Comparison of ENCODE assay signal across 29 mouse cellular contexts in genomic region chr12:33242679-33243078, GRCm38 (mm10).
DNase-seq lines count a peak whose midpoint lies in the region; ATAC-seq and TF ChIP-seq lines count a peak whose summit lies in the region.
"Had no signal": no experiment of that assay in that cellular context is flagged by ENCODE, and none has a peak within 500 bp of the region (broad histone marks: within the 10 kb centered on the region; RNA-seq: fewer than 3 reads in every experiment).

No protein-coding gene starts in this region.

- no peaks in the 10 kb centered on the region for H3K36me3 ChIP-seq in forebrain, postnatal 0 days (ENCODE audit: insufficient read depth)
- no peaks in the 10 kb centered on the region for H3K36me3 ChIP-seq in forebrain, embryonic 10.5 days (replicated peaks)
- H3K36me3 ChIP-seq in heart, embryonic 12.5 days, result no peaks in the 10 kb centered on the region
- no peaks in the 10 kb centered on the region for H3K36me3 ChIP-seq in midbrain, embryonic 13.5 days
- H3K36me3 ChIP-seq in midbrain, postnatal 0 days (ENCODE audit: insufficient read depth, low read length), result no peaks in the 10 kb centered on the region
- H3K36me3 ChIP-seq: embryonic facial prominence, embryonic 12.5 days; hindbrain, embryonic 10.5 days; intestine, embryonic 15.5 days; limb, embryonic 15.5 days; midbrain, embryonic 10.5 days had no signal

- DNase-seq in forebrain, postnatal 0 days, result no peak
- DNase-seq in forebrain, embryonic 10.5 days (ENCODE audit: extremely low spot score, low spot score), result no peak
- DNase-seq in heart, adult 18-20 months, result no peak
- no peak for DNase-seq in midbrain, postnatal 0 days (ENCODE audit: low spot score)
- peak; percentile 51 for DNase-seq in brain, adult 2 months (ENCODE audit: low read depth, low spot score)
- no peak for DNase-seq in left cerebral cortex, adult 9 months (ENCODE audit: low spot score in 2 of 2)
- DNase-seq: adrenal gland, postnatal 14 days; cerebellum, adult 11-12 months; cerebellum, adult 9-11 months; embryo, embryonic 11 days; gastrocnemius, postnatal 10 days; heart, postnatal 10 days; kidney, adult 2 months; kidney, postnatal 36 days; left cerebral cortex, postnatal 4 days; lung, adult 2 months; lung, postnatal 10 days; thymus, adult 2 months; thymus, postnatal 36 days had no signal

- H3K4me2 ChIP-seq in forebrain, postnatal 0 days (ENCODE audit: low read depth), result no peak overlapping the region
- H3K4me2 ChIP-seq in heart, embryonic 12.5 days, result no peak overlapping the region
- H3K4me2 ChIP-seq in midbrain, embryonic 13.5 days (replicated peaks), result no peak overlapping the region
- no peak overlapping the region for H3K4me2 ChIP-seq in midbrain, postnatal 0 days (ENCODE audit: low read depth, low read length, poor library complexity, severe bottlenecking)
- H3K4me2 ChIP-seq: embryonic facial prominence, embryonic 12.5 days; intestine, embryonic 15.5 days; limb, embryonic 15.5 days had no signal

- H3K9me3 ChIP-seq in forebrain, postnatal 0 days (ENCODE audit: low read length), result peaks cover 4% of the 10 kb centered on the region; the same call in 1 of the 2 replicates
- H3K9me3 ChIP-seq in forebrain, embryonic 10.5 days, result peaks cover 4% of the 10 kb centered on the region; the same call in 1 of the 2 replicates
- peaks cover 4% of the 10 kb centered on the region; the same call in 1 of the 2 replicates for H3K9me3 ChIP-seq in heart, embryonic 12.5 days (replicated peaks)
- no peaks in the 10 kb centered on the region for H3K9me3 ChIP-seq in midbrain, embryonic 13.5 days
- H3K9me3 ChIP-seq in midbrain, postnatal 0 days (ENCODE audit: low read length), result no peaks in the 10 kb centered on the region
- H3K9me3 ChIP-seq: hindbrain, embryonic 10.5 days; intestine, embryonic 15.5 days; limb, embryonic 15.5 days; midbrain, embryonic 10.5 days had no signal

- no peak overlapping the region for H3K4me3 ChIP-seq in forebrain, postnatal 0 days (ENCODE audit: low read depth, low read length)
- no peak overlapping the region for H3K4me3 ChIP-seq in forebrain, embryonic 10.5 days
- H3K4me3 ChIP-seq in heart, embryonic 12.5 days, result no peak overlapping the region
- no peak overlapping the region for H3K4me3 ChIP-seq in midbrain, embryonic 13.5 days (replicated peaks)
- H3K4me3 ChIP-seq in midbrain, postnatal 0 days (ENCODE audit: low read depth, low read length), result no peak overlapping the region
- H3K4me3 ChIP-seq: embryonic facial prominence, embryonic 12.5 days; hindbrain, embryonic 10.5 days; intestine, embryonic 15.5 days; limb, embryonic 15.5 days; midbrain, embryonic 10.5 days had no signal

- H3K27me3 ChIP-seq in forebrain, postnatal 0 days (ENCODE audit: insufficient read depth, low read length), result no peaks in the 10 kb centered on the region
- no peaks in the 10 kb centered on the region for H3K27me3 ChIP-seq in forebrain, embryonic 10.5 days (ENCODE audit: poor library complexity, severe bottlenecking)
- H3K27me3 ChIP-seq in heart, embryonic 12.5 days (replicated peaks), result no peaks in the 10 kb centered on the region
- no peaks in the 10 kb centered on the region for H3K27me3 ChIP-seq in midbrain, embryonic 13.5 days
- no peaks in the 10 kb centered on the region for H3K27me3 ChIP-seq in midbrain, postnatal 0 days (ENCODE audit: insufficient read depth, low read length)
- H3K27me3 ChIP-seq: embryonic facial prominence, embryonic 12.5 days; intestine, embryonic 15.5 days; limb, embryonic 15.5 days had no signal

- no peak overlapping the region for H3K27ac ChIP-seq in forebrain, postnatal 0 days (ENCODE audit: low read depth, low read length)
- H3K27ac ChIP-seq in forebrain, embryonic 10.5 days, result no peak overlapping the region
- peak overlapping the region; percentile 3; the same call in 1 of the 2 replicates for H3K27ac ChIP-seq in heart, embryonic 12.5 days (ENCODE audit: poor library complexity, severe bottlenecking)
- H3K27ac ChIP-seq in midbrain, embryonic 13.5 days, result peak overlapping the region; percentile 35; the same call in 1 of the 2 replicates
- no peak overlapping the region for H3K27ac ChIP-seq in midbrain, postnatal 0 days (ENCODE audit: low read depth, low read length)
- H3K27ac ChIP-seq: embryonic facial prominence, embryonic 12.5 days; hindbrain, embryonic 10.5 days; hindbrain, postnatal 0 days; intestine, embryonic 15.5 days; limb, embryonic 15.5 days; liver, embryonic 14.5 days; macrophage; midbrain, embryonic 10.5 days had no signal

- WGBS in forebrain, postnatal 0 days, result 75% methylated on average over 8 of the region's 8 CpGs
- WGBS in forebrain, embryonic 10.5 days, result 86% methylated on average over 8 of the region's 8 CpGs
- 66% methylated on average over 8 of the region's 8 CpGs for WGBS in heart, embryonic 12.5 days
- 79% methylated on average over 8 of the region's 8 CpGs for WGBS in midbrain, embryonic 13.5 days
- 71% methylated on average over 8 of the region's 8 CpGs for WGBS in midbrain, postnatal 0 days

- H3K4me1 ChIP-seq in forebrain, postnatal 0 days (ENCODE audit: insufficient read depth), result peaks cover 7% of the 10 kb centered on the region; the same call in 1 of the 2 replicates
- peaks cover 13% of the 10 kb centered on the region; the same call in 1 of the 2 replicates for H3K4me1 ChIP-seq in forebrain, embryonic 10.5 days
- peaks cover 45% of the 10 kb centered on the region for H3K4me1 ChIP-seq in heart, embryonic 12.5 days (replicated peaks)
- peaks cover 48% of the 10 kb centered on the region for H3K4me1 ChIP-seq in midbrain, embryonic 13.5 days (replicated peaks)
- no peaks in the 10 kb centered on the region for H3K4me1 ChIP-seq in midbrain, postnatal 0 days (ENCODE audit: insufficient read depth, low read length)

- TF ChIP-seq CTCF in forebrain, postnatal 0 days (IDR thresholded peaks at IDR 0.05; ENCODE audit: low read depth), result no peak
- no peak for TF ChIP-seq CTCF in midbrain, postnatal 0 days (IDR thresholded peaks at IDR 0.05)

- ATAC-seq in forebrain, postnatal 0 days, result peak; percentile 67
- no peak for ATAC-seq in heart, embryonic 12.5 days (ENCODE audit: insufficient number of reproducible peaks, low FRiP score)
- ATAC-seq in midbrain, embryonic 13.5 days, result no peak
- ATAC-seq in midbrain, postnatal 0 days (ENCODE audit: low FRiP score), result no peak
- ATAC-seq: hindbrain, postnatal 0 days; intestine, embryonic 15.5 days had no signal

- no peak overlapping the region for H3K9ac ChIP-seq in forebrain, postnatal 0 days
- H3K9ac ChIP-seq in heart, embryonic 12.5 days, result no peak overlapping the region
- H3K9ac ChIP-seq in midbrain, embryonic 13.5 days (replicated peaks), result no peak overlapping the region
- H3K9ac ChIP-seq in midbrain, postnatal 0 days (replicated peaks; ENCODE audit: low read length, poor library complexity, severe bottlenecking), result no peak overlapping the region
- H3K9ac ChIP-seq: embryonic facial prominence, embryonic 12.5 days; intestine, embryonic 15.5 days; limb, embryonic 15.5 days; liver, embryonic 14.5 days had no signal

Comparison
In these comparisons a context has a peak if more than half of its experiments do, and no peak if none do; other contexts are left out.
1. H3K27ac ChIP-seq: peak in heart, embryonic 12.5 days (single experiment) and midbrain, embryonic 13.5 days (single experiment); none in forebrain, postnatal 0 days (single experiment), forebrain, embryonic 10.5 days (single experiment) and midbrain, postnatal 0 days (single experiment).